Mouse (Mus musculus): ENCODE results near the gene Gfra1. TPM values are rescaled to one million over a fixed set of nuclear protein-coding genes. Genes with fewer than 3 reads are reported as not detected.

Gene Gfra1
- polyA plus RNA-seq, 1 experiment from 2014 or later = 3.2 TPM

- Histone ChIP-seq H3K9ac (ENCODE audit: low read length) (no peak overlapping the region), H3K36me3 (ENCODE audit: control insufficient read depth, insufficient read depth, low read length) (no peaks in the 10 kb centered on the region), H3K27ac (replicated peaks in 1 of 2; ENCODE audit: control insufficient read depth in 1 of 2, insufficient read depth in 1 of 2, low read depth in 2 of 2, low read length in 2 of 2) (no peak overlapping the region), H3K4me1 (ENCODE audit: control insufficient read depth in 2 of 2, insufficient read depth in 2 of 2, low read length in 2 of 2) (peaks cover 2 to 17% of the 10 kb centered on the region in 2 experiments; a peak in 2 of 4 replicates), H3K27me3 (ENCODE audit: control insufficient read depth, insufficient read depth, low read length) (peaks cover 30% of the 10 kb centered on the region), H3K4me2 (ENCODE audit: low read length) (no peak overlapping the region), H3K9me3 (ENCODE audit: control insufficient read depth, low read length) (no peaks in the 10 kb centered on the region), H3K4me3 (ENCODE audit: control insufficient read depth in 1 of 2, insufficient read depth in 1 of 2, low read depth in 1 of 2, low read length in 2 of 2) (no peak overlapping the region)
- 70% methylated on average over 4 of the region's 4 CpGs for WGBS
- ATAC-seq (ENCODE audit: insufficient number of reproducible peaks, insufficient read depth, low FRiP score, low read depth) = no peak
Measured at GRCm38 (mm10) chr19:58251698-58252097, 204.0 kb downstream of the Gfra1 start.

- no peak overlapping the region for H3K4me3 ChIP-seq (ENCODE audit: control insufficient read depth in 1 of 2, insufficient read depth in 1 of 2, low read depth in 1 of 2, low read length in 2 of 2)
- no peak overlapping the region for H3K4me2 ChIP-seq (ENCODE audit: low read length)
- H3K9me3 ChIP-seq (ENCODE audit: control insufficient read depth, low read length) = no peaks in the 10 kb centered on the region
- no peak overlapping the region for H3K27ac ChIP-seq (replicated peaks in 1 of 2; ENCODE audit: control insufficient read depth in 1 of 2, insufficient read depth in 1 of 2, low read depth in 2 of 2, low read length in 2 of 2)
- peaks cover 2 to 17% of the 10 kb centered on the region in 2 experiments; a peak in 2 of 4 replicates for H3K4me1 ChIP-seq (ENCODE audit: control insufficient read depth in 2 of 2, insufficient read depth in 2 of 2, low read length in 2 of 2)
- 47% methylated on average over 6 of the region's 6 CpGs for WGBS
- ATAC-seq (ENCODE audit: insufficient number of reproducible peaks, insufficient read depth, low FRiP score, low read depth) = no peak
- no peaks in the 10 kb centered on the region for H3K36me3 ChIP-seq (ENCODE audit: control insufficient read depth, insufficient read depth, low read length)
- H3K9ac ChIP-seq (ENCODE audit: low read length) = no peak overlapping the region
- peaks cover 26% of the 10 kb centered on the region for H3K27me3 ChIP-seq (ENCODE audit: control insufficient read depth, insufficient read depth, low read length)
Measured at GRCm38 (mm10) chr19:58251095-58251494, 204.6 kb downstream of the Gfra1 start.

GRCm38 (mm10) chr19:58250237-58250636, 205.5 kb downstream of the Gfra1 start:
- no peaks in the 10 kb centered on the region for H3K36me3 ChIP-seq (ENCODE audit: control insufficient read depth, insufficient read depth, low read length)
- no peak for ATAC-seq (ENCODE audit: insufficient number of reproducible peaks, insufficient read depth, low FRiP score, low read depth)
- no peak overlapping the region for H3K4me3 ChIP-seq (ENCODE audit: control insufficient read depth in 1 of 2, insufficient read depth in 1 of 2, low read depth in 1 of 2, low read length in 2 of 2)
- H3K27me3 ChIP-seq (ENCODE audit: control insufficient read depth, insufficient read depth, low read length) = peaks cover 32% of the 10 kb centered on the region
- H3K9me3 ChIP-seq (ENCODE audit: control insufficient read depth, low read length) = no peaks in the 10 kb centered on the region
- H3K27ac ChIP-seq (replicated peaks in 1 of 2; ENCODE audit: control insufficient read depth in 1 of 2, insufficient read depth in 1 of 2, low read depth in 2 of 2, low read length in 2 of 2) = no peak overlapping the region
- no peak overlapping the region for H3K4me2 ChIP-seq (ENCODE audit: low read length)
- H3K9ac ChIP-seq (ENCODE audit: low read length) = no peak overlapping the region
- H3K4me1 ChIP-seq (ENCODE audit: control insufficient read depth in 2 of 2, insufficient read depth in 2 of 2, low read length in 2 of 2) = peaks cover 2 to 15% of the 10 kb centered on the region in 2 experiments; a peak in 2 of 4 replicates
- 79% methylated on average over 8 of the region's 8 CpGs for WGBS

GRCm38 (mm10) chr19:58244148-58244547, 211.6 kb downstream of the Gfra1 start:
- Histone ChIP-seq H3K9me3 (ENCODE audit: control insufficient read depth, low read length) (no peaks in the 10 kb centered on the region), H3K4me3 (ENCODE audit: control insufficient read depth in 1 of 2, insufficient read depth in 1 of 2, low read depth in 1 of 2, low read length in 2 of 2) (no peak overlapping the region), H3K27ac (replicated peaks in 1 of 2; ENCODE audit: control insufficient read depth in 1 of 2, insufficient read depth in 1 of 2, low read depth in 2 of 2, low read length in 2 of 2) (no peak overlapping the region), H3K9ac (ENCODE audit: low read length) (no peak overlapping the region; the same call in 1 of the 2 replicates), H3K27me3 (ENCODE audit: control insufficient read depth, insufficient read depth, low read length) (peaks cover 12% of the 10 kb centered on the region), H3K36me3 (ENCODE audit: control insufficient read depth, insufficient read depth, low read length) (no peaks in the 10 kb centered on the region), H3K4me2 (ENCODE audit: low read length) (peak overlapping the region; percentile 8; the same call in 1 of the 2 replicates), H3K4me1 (ENCODE audit: control insufficient read depth in 2 of 2, insufficient read depth in 2 of 2, low read length in 2 of 2) (peaks cover 10 to 19% of the 10 kb centered on the region in 2 experiments)
- no peak for ATAC-seq (ENCODE audit: insufficient number of reproducible peaks, insufficient read depth, low FRiP score, low read depth)
- WGBS = 66% methylated on average over 4 of the region's 4 CpGs

- 23% methylated on average over 1 of the region's 1 CpGs for WGBS
- ATAC-seq (ENCODE audit: insufficient number of reproducible peaks, insufficient read depth, low FRiP score, low read depth) = no peak
- no peak overlapping the region for H3K9ac ChIP-seq (ENCODE audit: low read length)
- no peak overlapping the region for H3K4me3 ChIP-seq (ENCODE audit: control insufficient read depth in 1 of 2, insufficient read depth in 1 of 2, low read depth in 1 of 2, low read length in 2 of 2)
- H3K27me3 ChIP-seq (ENCODE audit: control insufficient read depth, insufficient read depth, low read length) = peaks cover 12% of the 10 kb centered on the region
- no peak overlapping the region for H3K27ac ChIP-seq (replicated peaks in 1 of 2; ENCODE audit: control insufficient read depth in 1 of 2, insufficient read depth in 1 of 2, low read depth in 2 of 2, low read length in 2 of 2)
- H3K9me3 ChIP-seq (ENCODE audit: control insufficient read depth, low read length) = no peaks in the 10 kb centered on the region
- H3K4me1 ChIP-seq (ENCODE audit: control insufficient read depth in 2 of 2, insufficient read depth in 2 of 2, low read length in 2 of 2) = peaks cover 10 to 19% of the 10 kb centered on the region in 2 experiments
- H3K36me3 ChIP-seq (ENCODE audit: control insufficient read depth, insufficient read depth, low read length) = no peaks in the 10 kb centered on the region
- no peak overlapping the region for H3K4me2 ChIP-seq (ENCODE audit: low read length)
Measured at GRCm38 (mm10) chr19:58243604-58244003, 212.1 kb downstream of the Gfra1 start.

- H3K9ac ChIP-seq (ENCODE audit: low read length) = no peak overlapping the region
- no peak overlapping the region for H3K4me2 ChIP-seq (ENCODE audit: low read length)
- peaks cover 11% of the 10 kb centered on the region; the same call in 1 of the 2 replicates for H3K27me3 ChIP-seq (ENCODE audit: control insufficient read depth, insufficient read depth, low read length)
- WGBS = 79% methylated on average over 8 of the region's 8 CpGs
- ATAC-seq (ENCODE audit: insufficient number of reproducible peaks, insufficient read depth, low FRiP score, low read depth) = no peak
- H3K9me3 ChIP-seq (ENCODE audit: control insufficient read depth, low read length) = no peaks in the 10 kb centered on the region
- H3K4me3 ChIP-seq (ENCODE audit: control insufficient read depth in 1 of 2, insufficient read depth in 1 of 2, low read depth in 1 of 2, low read length in 2 of 2) = no peak overlapping the region
- H3K36me3 ChIP-seq (ENCODE audit: control insufficient read depth, insufficient read depth, low read length) = no peaks in the 10 kb centered on the region
- H3K4me1 ChIP-seq (ENCODE audit: control insufficient read depth in 2 of 2, insufficient read depth in 2 of 2, low read length in 2 of 2) = peaks cover under 1 to 3% of the 10 kb centered on the region in 2 experiments; a peak in 3 of 4 replicates
- H3K27ac ChIP-seq (replicated peaks in 1 of 2; ENCODE audit: control insufficient read depth in 1 of 2, insufficient read depth in 1 of 2, low read depth in 2 of 2, low read length in 2 of 2) = no peak overlapping the region
Measured at GRCm38 (mm10) chr19:58238325-58238724, 217.4 kb downstream of the Gfra1 start.

GRCm38 (mm10) chr19:58227725-58228124, 228.0 kb downstream of the Gfra1 start:
- WGBS = 83% methylated on average over 9 of the region's 9 CpGs
- Histone ChIP-seq H3K27me3 (ENCODE audit: control insufficient read depth, insufficient read depth, low read length) (peaks cover 4% of the 10 kb centered on the region; the same call in 1 of the 2 replicates), H3K9ac (ENCODE audit: low read length) (no peak overlapping the region), H3K27ac (replicated peaks in 1 of 2; ENCODE audit: control insufficient read depth in 1 of 2, insufficient read depth in 1 of 2, low read depth in 2 of 2, low read length in 2 of 2) (no peak overlapping the region), H3K4me2 (ENCODE audit: low read length) (no peak overlapping the region), H3K36me3 (ENCODE audit: control insufficient read depth, insufficient read depth, low read length) (no peaks in the 10 kb centered on the region), H3K9me3 (ENCODE audit: control insufficient read depth, low read length) (no peaks in the 10 kb centered on the region), H3K4me3 (ENCODE audit: control insufficient read depth in 1 of 2, insufficient read depth in 1 of 2, low read depth in 1 of 2, low read length in 2 of 2) (no peak overlapping the region), H3K4me1 (ENCODE audit: control insufficient read depth in 2 of 2, insufficient read depth in 2 of 2, low read length in 2 of 2) (no peaks in the 10 kb centered on the region)
- no peak for ATAC-seq (ENCODE audit: insufficient number of reproducible peaks, insufficient read depth, low FRiP score, low read depth)

- Histone ChIP-seq H3K4me1 (ENCODE audit: control insufficient read depth in 2 of 2, insufficient read depth in 2 of 2, low read length in 2 of 2) (no peaks in the 10 kb centered on the region), H3K27me3 (ENCODE audit: control insufficient read depth, insufficient read depth, low read length) (peaks cover 4% of the 10 kb centered on the region; the same call in 1 of the 2 replicates), H3K36me3 (ENCODE audit: control insufficient read depth, insufficient read depth, low read length) (no peaks in the 10 kb centered on the region), H3K27ac (replicated peaks in 1 of 2; ENCODE audit: control insufficient read depth in 1 of 2, insufficient read depth in 1 of 2, low read depth in 2 of 2, low read length in 2 of 2) (no peak overlapping the region), H3K9me3 (ENCODE audit: control insufficient read depth, low read length) (no peaks in the 10 kb centered on the region), H3K4me3 (ENCODE audit: control insufficient read depth in 1 of 2, insufficient read depth in 1 of 2, low read depth in 1 of 2, low read length in 2 of 2) (no peak overlapping the region), H3K9ac (ENCODE audit: low read length) (no peak overlapping the region), H3K4me2 (ENCODE audit: low read length) (no peak overlapping the region)
- no peak for ATAC-seq (ENCODE audit: insufficient number of reproducible peaks, insufficient read depth, low FRiP score, low read depth)
- 62% methylated on average over 3 of the region's 3 CpGs for WGBS
Measured at GRCm38 (mm10) chr19:58226882-58227281, 228.8 kb downstream of the Gfra1 start.
